Mouse (Mus musculus) heart, embryonic 15.5 days (tissue): ENCODE data around the gene Wwox. TPM values are rescaled to one million over a fixed set of nuclear protein-coding genes. Genes with fewer than 3 reads are reported as not detected.

Source experiments
- ATAC-seq: fragments of 200-750 bp; cut with Nextera tagmentation; replicated peaks from 2 replicates; pipeline ENCODE4 v1.8.0; 2017; ENCODE audit warnings: low read depth, moderate TSS enrichment; ENCODE audit not compliant: insufficient number of reproducible peaks, insufficient read depth, low FRiP score
- H3K27ac ChIP-seq: fragments of 300-500 bp; sonication (generic); 2 replicates; pipeline ENCODE4 v1.5.1; 2015; ENCODE audit warnings: mild to moderate bottlenecking, inconsistent platforms
- H3K27me3 ChIP-seq: fragments of 300-500 bp; sonication (generic); 2 replicates; pipeline ENCODE4 v1.6.1; 2015; ENCODE audit warnings: inconsistent platforms
- H3K36me3 ChIP-seq: fragments of 300-500 bp; sonication (generic); 2 replicates; pipeline ENCODE4 v1.6.1; 2015; ENCODE audit warnings: mild to moderate bottlenecking, inconsistent platforms
- H3K4me1 ChIP-seq: fragments of 300-500 bp; sonication (generic); replicated peaks from 2 replicates; pipeline ENCODE4 v1.6.1; 2015; ENCODE audit warnings: inconsistent platforms
- H3K4me2 ChIP-seq: fragments of 300-500 bp; sonication (generic); 2 replicates; pipeline ENCODE4 v1.6.1; 2015; ENCODE audit warnings: inconsistent platforms, mild to moderate bottlenecking, moderate library complexity
- H3K4me3 ChIP-seq: fragments of 300-500 bp; sonication (generic); 2 replicates; pipeline ENCODE4 v1.5.1; 2015; ENCODE audit warnings: mild to moderate bottlenecking, inconsistent platforms
- H3K9ac ChIP-seq: fragments of 300-500 bp; sonication (generic); 2 replicates; pipeline ENCODE4 v1.6.1; 2015; ENCODE audit warnings: mild to moderate bottlenecking, inconsistent platforms
- H3K9me3 ChIP-seq: fragments of 300-500 bp; sonication (generic); replicated peaks from 2 replicates; pipeline ENCODE4 v1.6.1; 2016; ENCODE audit warnings: inconsistent platforms
- WGBS: fragments of 180-500 bp; shearing (Covaris S2); methylation state at CpG from one replicate; pipeline ENCODE4 v1.1.7; 2015; ENCODE audit warnings: mixed read lengths; 5-methylcytosine and 5-hydroxymethylcytosine counted together
- polyA plus RNA-seq: library from polyadenylated mRNA; unstranded; fragments of >200 nt; fragmentation: Nextera tagmentation; extraction: Ambion mirVana; gene quantifications from 2 replicates; pipeline ENCODE4 v1.2.1, GENCODE M21; 2015

Wwox gene
- polyA plus RNA-seq, 1 experiment from 2014 or later: 10.9 TPM

DNA sequence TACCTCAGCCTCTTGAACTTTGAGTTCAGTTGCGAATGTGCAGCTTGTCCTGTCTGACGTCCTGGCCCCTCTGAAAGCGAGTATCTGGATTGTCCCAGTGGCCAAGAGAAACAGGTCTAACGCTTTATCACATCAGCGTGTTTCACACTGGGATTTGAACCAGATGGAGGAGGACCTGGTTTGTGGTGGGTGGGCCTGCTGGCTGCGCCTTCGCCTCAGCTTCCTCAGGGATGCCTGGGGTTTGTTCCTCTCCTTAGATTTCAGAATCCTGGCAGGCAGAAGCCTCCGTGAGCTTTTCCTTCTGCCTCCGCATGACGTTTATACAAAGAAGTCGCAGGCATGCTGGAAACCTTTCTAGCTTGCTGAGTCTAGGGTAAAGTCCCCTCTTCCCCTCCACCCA, 827.7 kb downstream of the Wwox start:
- Histone ChIP-seq H3K36me3 (no peaks in the 10 kb centered on the region), H3K9ac (no peak overlapping the region), H3K9me3 (no peaks in the 10 kb centered on the region), H3K4me1 (no peaks in the 10 kb centered on the region), H3K27me3 (0 out of 2 replicates have a peak, but pooled peaks cover 3% of the 10 kb centered on the region), H3K4me3 (no peak overlapping the region), H3K27ac (no peak overlapping the region), H3K4me2 (no peak overlapping the region)
- no peak for ATAC-seq
- WGBS: 56% methylated on average over 11 of the region's 11 CpGs

DNA sequence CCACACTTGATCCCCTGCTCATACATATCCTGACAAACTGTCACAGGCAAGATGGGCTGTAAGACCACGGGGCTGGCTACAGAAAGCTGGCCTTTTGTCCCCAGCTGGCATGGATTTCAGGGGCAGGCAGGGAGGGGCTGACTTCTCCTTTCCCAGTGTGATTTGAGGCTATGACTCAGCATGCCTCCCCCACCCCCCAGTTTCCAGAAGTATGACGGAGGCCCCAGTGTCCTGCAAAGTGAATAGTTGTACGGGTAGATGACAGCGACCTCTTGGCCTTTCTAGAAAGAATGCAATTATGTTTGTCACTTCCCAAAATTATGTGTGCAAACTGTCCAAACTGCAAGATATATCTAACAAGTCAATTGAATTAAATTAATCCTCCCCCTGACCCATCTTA, 830.1 kb downstream of the Wwox start:
- no peak overlapping the region for H3K4me3 ChIP-seq
- 0 out of 2 replicates have a peak, but pooled peaks cover 3% of the 10 kb centered on the region for H3K27me3 ChIP-seq
- ATAC-seq: no peak
- H3K27ac ChIP-seq: no peak overlapping the region
- H3K9ac ChIP-seq: no peak overlapping the region
- no peak overlapping the region for H3K4me2 ChIP-seq
- no peaks in the 10 kb centered on the region for H3K9me3 ChIP-seq
- 43% methylated on average over 4 of the region's 4 CpGs for WGBS
- H3K36me3 ChIP-seq: no peaks in the 10 kb centered on the region
- H3K4me1 ChIP-seq: no peaks in the 10 kb centered on the region

DNA sequence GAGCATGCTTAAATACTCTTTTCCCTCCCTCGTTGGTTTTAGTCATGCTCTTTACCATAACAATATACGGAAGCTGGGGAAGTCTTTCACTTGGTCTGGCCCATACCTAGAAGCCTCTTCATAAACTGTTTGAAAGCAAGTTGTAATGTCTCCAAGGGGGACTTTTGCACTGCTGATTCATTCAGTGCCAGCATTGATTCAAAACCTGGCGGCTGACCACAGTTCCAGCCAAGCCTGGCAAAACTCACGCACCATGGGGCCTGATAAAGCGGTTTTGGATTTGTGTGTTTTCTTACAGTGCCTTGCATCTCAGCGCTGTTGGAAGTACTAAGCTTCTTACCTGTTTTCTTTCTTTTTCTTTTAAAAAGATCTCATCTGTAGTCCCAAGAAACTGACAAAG, 834.5 kb downstream of the Wwox start:
- Histone ChIP-seq H3K4me3 (no peak overlapping the region), H3K4me1 (no peaks in the 10 kb centered on the region), H3K4me2 (no peak overlapping the region), H3K27me3 (no peaks in the 10 kb centered on the region), H3K9ac (no peak overlapping the region), H3K27ac (no peak overlapping the region), H3K9me3 (no peaks in the 10 kb centered on the region), H3K36me3 (no peaks in the 10 kb centered on the region)
- ATAC-seq: no peak
- 77% methylated on average over 6 of the region's 6 CpGs for WGBS

DNA sequence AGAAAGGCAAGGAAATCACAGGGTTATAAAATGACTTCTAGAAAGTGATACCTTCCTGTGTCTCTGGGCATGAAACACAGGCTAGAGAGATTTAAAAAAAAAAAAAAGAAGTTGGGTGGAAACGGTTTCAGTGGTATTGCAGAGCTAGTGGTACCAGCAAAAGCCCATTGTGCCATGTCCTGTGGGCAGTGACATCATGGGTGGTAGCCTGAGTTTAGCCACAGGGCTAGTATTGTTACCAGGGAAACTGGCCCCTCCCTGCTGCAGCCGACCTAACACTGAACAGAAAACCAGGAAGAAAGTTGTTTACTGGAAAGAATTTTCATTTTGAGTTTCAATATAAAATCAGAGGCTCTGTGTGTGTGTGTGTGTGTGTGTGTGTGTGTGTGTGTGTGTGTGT, 836.8 kb downstream of the Wwox start:
- Histone ChIP-seq H3K4me1 (no peaks in the 10 kb centered on the region), H3K36me3 (no peaks in the 10 kb centered on the region), H3K4me2 (no peak overlapping the region), H3K27ac (no peak overlapping the region), H3K9ac (no peak overlapping the region), H3K4me3 (no peak overlapping the region), H3K27me3 (no peaks in the 10 kb centered on the region), H3K9me3 (no peaks in the 10 kb centered on the region)
- WGBS: 70% methylated on average over 2 of the region's 2 CpGs
- no peak for ATAC-seq

DNA sequence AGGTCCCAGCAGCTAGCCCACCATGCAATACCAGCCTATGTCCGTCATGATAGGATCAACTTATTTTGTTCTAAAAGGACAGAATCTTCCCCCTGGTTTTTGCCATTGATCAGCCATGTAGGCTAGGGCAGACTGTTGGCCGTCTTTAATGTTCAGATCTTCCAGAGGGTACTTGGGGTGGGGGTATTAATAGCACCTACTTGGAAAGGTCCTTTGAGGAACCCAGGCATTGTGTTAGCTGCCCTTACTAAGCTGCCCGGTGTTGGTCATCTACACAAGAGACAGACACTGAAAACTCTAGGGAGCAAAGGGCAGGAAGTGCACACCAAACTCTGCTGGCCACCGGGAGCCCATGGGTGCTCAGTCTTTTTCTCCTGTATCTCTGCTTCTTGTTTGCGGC, 838.8 kb downstream of the Wwox start:
- Histone ChIP-seq H3K9me3 (no peaks in the 10 kb centered on the region), H3K27ac (no peak overlapping the region), H3K4me3 (no peak overlapping the region), H3K4me2 (no peak overlapping the region), H3K9ac (no peak overlapping the region), H3K4me1 (no peaks in the 10 kb centered on the region), H3K36me3 (no peaks in the 10 kb centered on the region), H3K27me3 (no peaks in the 10 kb centered on the region)
- 88% methylated on average over 5 of the region's 5 CpGs for WGBS
- no peak for ATAC-seq

DNA sequence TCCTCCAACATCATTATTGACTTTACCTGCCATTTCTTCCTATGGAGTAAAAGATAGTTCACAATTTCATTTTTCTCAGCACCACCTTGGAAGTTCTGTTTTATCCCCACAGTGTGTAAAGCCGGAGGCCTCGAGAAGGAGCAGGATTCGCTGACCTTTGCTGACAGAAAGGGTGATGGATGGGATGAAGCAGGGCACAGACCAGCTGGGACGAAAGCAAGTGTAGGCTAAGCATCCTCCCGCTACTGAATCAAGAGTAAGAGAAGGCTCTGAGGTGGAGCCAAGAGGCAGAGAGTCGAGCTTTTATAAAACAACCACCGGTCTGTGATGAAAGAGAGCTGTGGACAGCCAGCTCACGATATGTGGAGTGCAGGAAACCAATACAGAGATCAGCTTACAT, 850.8 kb downstream of the Wwox start:
- no peak overlapping the region for H3K4me3 ChIP-seq
- 40% methylated on average over 8 of the region's 8 CpGs for WGBS

DNA sequence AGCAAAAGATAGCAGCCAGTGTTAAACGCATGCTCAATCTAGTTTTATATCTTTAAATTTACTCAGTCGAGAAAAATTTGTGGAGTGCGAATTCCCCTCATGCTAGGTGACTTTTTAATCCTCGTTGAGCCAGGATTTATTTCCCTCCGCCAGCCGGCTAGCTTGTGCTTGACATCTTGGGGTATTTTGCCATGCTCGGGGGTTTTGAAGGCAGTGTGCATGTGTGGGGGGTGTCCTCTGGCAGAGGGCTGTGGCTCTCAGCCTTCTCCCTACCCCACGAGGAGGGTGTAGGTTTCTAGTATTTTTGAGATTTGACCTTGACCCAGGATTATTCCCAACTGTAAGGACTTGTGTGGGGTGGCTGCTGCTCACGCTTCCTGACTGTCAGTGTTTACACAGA, 857.3 kb downstream of the Wwox start:
- H3K4me3 ChIP-seq: no peak overlapping the region
- ATAC-seq: no peak
- H3K4me2 ChIP-seq: no peak overlapping the region
- no peaks in the 10 kb centered on the region for H3K4me1 ChIP-seq
- WGBS: 60% methylated on average over 9 of the region's 9 CpGs
- no peaks in the 10 kb centered on the region for H3K9me3 ChIP-seq
- no peak overlapping the region for H3K27ac ChIP-seq
- no peak overlapping the region for H3K9ac ChIP-seq
- no peaks in the 10 kb centered on the region for H3K36me3 ChIP-seq
- no peaks in the 10 kb centered on the region for H3K27me3 ChIP-seq

More for the DNA sequence above, 850.8 kb downstream of the Wwox start:
- Histone ChIP-seq H3K27me3 (no peaks in the 10 kb centered on the region), H3K4me2 (no peak overlapping the region), H3K9me3 (0 out of 2 replicates have a peak, but pooled peaks cover 2% of the 10 kb centered on the region), H3K27ac (no peak overlapping the region), H3K9ac (no peak overlapping the region), H3K4me1 (no peaks in the 10 kb centered on the region), H3K36me3 (no peaks in the 10 kb centered on the region)
- no peak for ATAC-seq

DNA sequence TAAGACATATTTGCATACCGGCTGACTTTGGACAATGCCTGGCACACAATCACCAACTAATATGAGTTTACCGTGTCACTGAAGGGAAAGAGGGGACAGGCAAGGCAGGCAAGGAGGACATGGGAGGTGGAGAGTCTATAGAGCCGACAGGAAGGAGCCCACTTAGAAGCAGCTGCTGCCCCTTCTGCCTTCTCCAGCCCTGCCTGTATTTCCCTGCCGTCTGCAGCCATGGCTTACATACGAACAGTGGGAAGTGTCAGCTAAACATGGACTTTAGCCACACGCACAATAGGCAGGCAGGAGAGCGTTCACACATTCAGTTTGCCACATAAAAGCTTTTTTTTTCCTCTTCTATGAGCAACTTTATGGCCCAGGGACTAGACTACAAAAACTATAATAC, 863.0 kb downstream of the Wwox start:
- Histone ChIP-seq H3K27me3 (no peaks in the 10 kb centered on the region), H3K36me3 (no peaks in the 10 kb centered on the region), H3K4me2 (no peak overlapping the region), H3K4me3 (no peak overlapping the region), H3K4me1 (no peaks in the 10 kb centered on the region; the same call in 1 of the 2 replicates), H3K27ac (no peak overlapping the region), H3K9ac (no peak overlapping the region), H3K9me3 (no peaks in the 10 kb centered on the region)
- no peak for ATAC-seq
- 69% methylated on average over 7 of the region's 7 CpGs for WGBS

DNA sequence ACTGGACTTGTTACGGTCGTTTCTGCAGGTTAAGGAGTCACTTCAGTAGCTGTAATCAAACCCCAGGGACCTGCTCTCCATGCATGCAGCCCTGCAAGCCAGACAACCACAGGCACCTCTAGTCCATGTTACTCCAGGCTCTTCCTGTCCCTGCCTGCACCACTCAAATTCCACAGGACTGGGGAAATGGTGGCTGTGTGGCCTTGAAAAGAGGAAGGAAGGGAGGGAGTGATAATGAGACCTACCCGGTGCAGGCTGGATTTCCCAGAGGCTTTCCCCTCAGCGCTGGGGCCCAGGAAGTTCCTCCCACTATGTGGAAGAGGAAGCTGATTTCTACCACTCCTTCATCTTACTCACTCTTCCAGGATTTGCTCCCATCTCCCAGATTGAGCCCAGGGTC, 868.0 kb downstream of the Wwox start:
- no peak overlapping the region for H3K4me3 ChIP-seq
- no peak overlapping the region for H3K4me2 ChIP-seq
- H3K27me3 ChIP-seq: no peaks in the 10 kb centered on the region
- H3K4me1 ChIP-seq: no peaks in the 10 kb centered on the region; the same call in 1 of the 2 replicates
- no peaks in the 10 kb centered on the region for H3K9me3 ChIP-seq
- ATAC-seq: no peak
- no peak overlapping the region; the same call in 1 of the 2 replicates for H3K27ac ChIP-seq
- H3K9ac ChIP-seq: no peak overlapping the region
- 35% methylated on average over 4 of the region's 4 CpGs for WGBS
- H3K36me3 ChIP-seq: no peaks in the 10 kb centered on the region

DNA sequence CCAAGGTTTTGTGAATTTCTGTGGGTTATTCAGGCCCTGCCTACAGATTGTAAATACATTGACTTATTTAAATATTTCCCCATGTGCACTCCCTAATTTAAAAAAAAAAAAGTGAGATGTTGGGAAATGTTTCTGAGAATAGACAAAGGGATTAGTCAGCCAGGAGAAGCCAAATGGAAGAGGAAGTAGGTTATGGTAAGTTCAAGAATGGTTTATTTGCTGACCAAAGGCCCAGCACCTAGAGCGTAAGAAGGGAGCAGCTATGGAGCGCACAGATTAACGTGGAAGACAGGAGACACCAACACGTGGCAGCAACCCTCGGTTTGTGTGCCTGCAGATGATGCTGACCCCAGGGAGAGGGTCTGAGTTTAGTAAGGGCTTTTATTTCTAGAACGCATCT, 871.5 kb downstream of the Wwox start:
- no peaks in the 10 kb centered on the region for H3K9me3 ChIP-seq
- no peak for ATAC-seq
- H3K36me3 ChIP-seq: no peaks in the 10 kb centered on the region
- WGBS: 82% methylated on average over 6 of the region's 6 CpGs
- no peaks in the 10 kb centered on the region; the same call in 1 of the 2 replicates for H3K4me1 ChIP-seq
- no peaks in the 10 kb centered on the region for H3K27me3 ChIP-seq
- no peak overlapping the region for H3K4me3 ChIP-seq
- no peak overlapping the region for H3K27ac ChIP-seq
- no peak overlapping the region for H3K4me2 ChIP-seq
- H3K9ac ChIP-seq: no peak overlapping the region

DNA sequence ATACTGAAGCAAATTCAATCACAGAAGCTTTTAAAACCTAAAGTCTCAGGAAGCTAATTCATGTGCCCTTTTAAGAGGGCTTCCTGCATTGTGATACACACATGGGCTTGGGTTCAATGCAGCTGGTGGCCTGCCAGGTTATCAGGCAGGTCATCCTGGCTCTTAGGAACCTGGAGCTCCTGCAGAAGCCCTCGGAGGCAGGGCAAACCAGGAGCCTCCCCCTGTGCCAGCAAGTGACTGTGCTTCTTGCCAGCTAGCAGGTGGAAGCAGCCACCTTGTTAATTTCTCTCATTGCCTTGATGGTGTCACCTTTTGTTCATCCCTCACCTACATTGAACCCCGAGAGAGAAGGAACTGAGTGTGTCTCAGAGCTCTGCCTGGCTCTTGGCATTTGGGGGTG, 872.9 kb downstream of the Wwox start:
- H3K4me1 ChIP-seq: no peaks in the 10 kb centered on the region; the same call in 1 of the 2 replicates

DNA sequence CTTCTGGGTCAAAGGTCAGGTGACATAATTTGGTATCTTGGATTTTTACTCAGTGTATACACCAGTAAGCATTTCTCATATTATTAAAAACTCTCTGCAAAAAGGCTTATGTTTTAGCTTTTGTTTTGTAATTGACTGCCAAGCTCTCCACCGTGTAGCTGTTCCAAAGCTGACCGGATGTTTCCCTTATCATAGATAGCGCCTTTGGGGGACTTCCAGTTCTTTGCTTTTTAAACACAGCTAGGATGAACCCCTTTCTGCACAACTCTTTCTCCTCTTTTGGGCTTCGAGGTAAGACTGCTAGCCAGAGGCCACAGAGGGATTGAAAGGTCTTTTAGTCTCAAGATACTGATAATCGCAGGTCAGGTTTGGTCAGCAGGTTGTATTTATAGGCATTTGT, 883.0 kb downstream of the Wwox start:
- ATAC-seq: no peak
- H3K4me1 ChIP-seq: no peaks in the 10 kb centered on the region
- no peak overlapping the region for H3K27ac ChIP-seq
- no peaks in the 10 kb centered on the region for H3K27me3 ChIP-seq
- H3K36me3 ChIP-seq: no peaks in the 10 kb centered on the region
- 44% methylated on average over 5 of the region's 5 CpGs for WGBS
- no peak overlapping the region for H3K4me3 ChIP-seq
- H3K4me2 ChIP-seq: no peak overlapping the region
- no peaks in the 10 kb centered on the region for H3K9me3 ChIP-seq
- no peak overlapping the region for H3K9ac ChIP-seq

More for the DNA sequence above, 872.9 kb downstream of the Wwox start:
- Histone ChIP-seq H3K9me3 (no peaks in the 10 kb centered on the region), H3K9ac (no peak overlapping the region), H3K27ac (no peak overlapping the region), H3K4me2 (no peak overlapping the region), H3K4me3 (no peak overlapping the region), H3K27me3 (no peaks in the 10 kb centered on the region), H3K36me3 (no peaks in the 10 kb centered on the region)
- ATAC-seq: no peak
- whole genome bisulfite sequencing: 51% methylated on average over 2 of the region's 2 CpGs
